Mouse (Mus musculus) gastrocnemius, postnatal 14 days (tissue): ENCODE measurements around the gene Slc27a1. TPM values are rescaled to one million over a fixed set of nuclear protein-coding genes. Genes with fewer than 3 reads are reported as not detected.

ENCODE experiments used
- DNase-seq: peaks from one replicate; pipeline ENCODE4 v3.0.0; 2021; ENCODE audit warnings: mixed read lengths
- intact Hi-C: fragments of 180-260 bp; cut with DNase I; formaldehyde crosslinking; loops from one replicate; pipeline ENCODE4 v1.15.1; 2025; ENCODE audit warnings: low total_unique reads
- total RNA-seq, 2 experiments: library from RNA; stranded (reverse); gene quantifications; 2 replicates each; pipeline ENCODE4 v1.2.3; 2021

Slc27a1 gene
- total RNA-seq, 2 experiments from 2014 or later = 29.9 to 50.8 TPM

GRCm38 (mm10) chr8:71575020-71575419 is 6.3 kb downstream of the Slc27a1 start:
- intact Hi-C loops = no loop called here
- no peak for DNase-seq

GRCm38 (mm10) chr8:71577856-71578387 is 9.2 kb downstream of the Slc27a1 start:
- intact Hi-C loops = no loop called here
- DNase-seq = no peak

- intact Hi-C loops = no loop called here
- no peak for DNase-seq
Observed at GRCm38 (mm10) chr8:71579009-71579408, 10.3 kb downstream of the Slc27a1 start.

- DNase-seq = peak; percentile 68
- intact Hi-C loops = no loop called here
Observed at GRCm38 (mm10) chr8:71579476-71579875, 10.8 kb downstream of the Slc27a1 start.

- no peak for DNase-seq
- intact Hi-C loops = no loop called here
Observed at GRCm38 (mm10) chr8:71580201-71580600, 11.5 kb downstream of the Slc27a1 start.

GRCm38 (mm10) chr8:71586891-71587290 is 18.2 kb downstream of the Slc27a1 start:
- no peak for DNase-seq
- intact Hi-C loops = no loop called here

GRCm38 (mm10) chr8:71588762-71589161 is 20.1 kb downstream of the Slc27a1 start:
- intact Hi-C loops = no loop called here
- DNase-seq = no peak

GRCm38 (mm10) chr8:71591017-71591416 is 22.3 kb downstream of the Slc27a1 start:
- DNase-seq = no peak
- intact Hi-C loops = no loop called here

- intact Hi-C loops = no loop called here
- DNase-seq = peak; percentile 94
Observed at GRCm38 (mm10) chr8:71591471-71592373, 23.0 kb downstream of the Slc27a1 start, which contains the start of gene Pgls. Gene Pgls (plus strand): TSS chr8:71592176.

- DNase-seq = peak; percentile 76
- intact Hi-C loops = no loop called here
Observed at GRCm38 (mm10) chr8:71592374-71593170, 23.9 kb downstream of the Slc27a1 start.

- no peak for DNase-seq
- intact Hi-C loops = no loop called here
Observed at GRCm38 (mm10) chr8:71593556-71594323, 25.1 kb downstream of the Slc27a1 start.

- intact Hi-C loops = no loop called here
- no peak for DNase-seq
Observed at GRCm38 (mm10) chr8:71594324-71594722, 25.6 kb downstream of the Slc27a1 start.

GRCm38 (mm10) chr8:71595862-71596261 is 27.2 kb downstream of the Slc27a1 start:
- intact Hi-C loops = loop anchor here (2.0 to 5.0 kb wide), 2 partner anchors 33 to 61 kb away; no protein-coding TSS in a partner anchor

GRCm38 (mm10) chr8:71596384-71596783 is 27.7 kb downstream of the Slc27a1 start:
- no peak for DNase-seq
- intact Hi-C loops = loop anchor here (2.0 to 5.0 kb wide), 2 partner anchors 34 to 61 kb away; no protein-coding TSS in a partner anchor

More at GRCm38 (mm10) chr8:71595862-71596261, 27.2 kb downstream of the Slc27a1 start:
- DNase-seq = peak; percentile 90

- intact Hi-C loops = loop anchor here (2.0 to 5.0 kb wide), 2 partner anchors 34 to 61 kb away; no protein-coding TSS in a partner anchor
- DNase-seq = no peak
Observed at GRCm38 (mm10) chr8:71596798-71597197, 28.1 kb downstream of the Slc27a1 start.

GRCm38 (mm10) chr8:71597451-71597850 is 28.8 kb downstream of the Slc27a1 start, which contains the start of gene Fam129c:
Gene Fam129c (plus strand): TSS chr8:71597648.
- no peak for DNase-seq
- intact Hi-C loops = loop anchor here (2.0 to 5.0 kb wide), 2 partner anchors 35 to 60 kb away; no protein-coding TSS in a partner anchor

- DNase-seq = no peak
- intact Hi-C loops = loop anchor here (5.0 kb wide), 1 partner anchor 59 kb away; no protein-coding TSS in a partner anchor
Observed at GRCm38 (mm10) chr8:71598375-71598774, 29.7 kb downstream of the Slc27a1 start.

GRCm38 (mm10) chr8:71598841-71599240 is 30.2 kb downstream of the Slc27a1 start:
- intact Hi-C loops = loop anchor here (5.0 kb wide), 1 partner anchor 58 kb away; no protein-coding TSS in a partner anchor
- DNase-seq = no peak
